Mouse (Mus musculus): ENCODE results near the gene Hdac9.

- TF ChIP-seq CTCF (IDR thresholded peaks at IDR 0.05; ENCODE audit: low read depth, low read length): no peak
- TF ChIP-seq POLR2A (IDR thresholded peaks at IDR 0.05; ENCODE audit: extremely low read depth, insufficient read depth, low read length): no peak
Measured at GRCm38 (mm10) chr12:34612511-34612910, 304.4 kb downstream of the Hdac9 start.

Data from liver, adult 2 months (tissue).